Mouse (Mus musculus) kidney, postnatal 4 days (tissue): ENCODE data around the gene Ccdc9.
A peak's percentile ranks its signal among the peaks of the same experiment; 100 is the strongest.
"Not testable (repeated sequence)": the region's sequence is repeated elsewhere in the genome, so short reads cannot be mapped to it uniquely, and the experiment has no call there.

Experiments
- DNase-seq, 2 experiments: peaks; one replicate each; pipeline ENCODE4 v3.0.0; 2021; ENCODE audit warnings: mixed read lengths in 2 of 2

The Ccdc9 gene

GRCm38 (mm10) chr7:16308093-16308492 lies 21.5 kb upstream of the Ccdc9 start, which contains the start of gene Bbc3:
Gene Bbc3 (plus strand): TSS chr7:16308393.
- DNase-seq = not testable (repeated sequence)

GRCm38 (mm10) chr7:16307141-16307540 lies 20.5 kb upstream of the Ccdc9 start:
- not testable (repeated sequence) for DNase-seq

GRCm38 (mm10) chr7:16299419-16300035 lies 12.9 kb upstream of the Ccdc9 start:
- peak; percentile 88 to 92 for DNase-seq

- no peak for DNase-seq
Measured at GRCm38 (mm10) chr7:16298927-16299326, 12.3 kb upstream of the Ccdc9 start.

GRCm38 (mm10) chr7:16297616-16298015 lies 11.0 kb upstream of the Ccdc9 start:
- DNase-seq = no peak

- DNase-seq = peak; percentile 93 to 95
Measured at GRCm38 (mm10) chr7:16296766-16297390, 10.3 kb upstream of the Ccdc9 start.

GRCm38 (mm10) chr7:16296146-16296545 lies 9.6 kb upstream of the Ccdc9 start:
- no peak for DNase-seq

GRCm38 (mm10) chr7:16295321-16295900 lies 8.8 kb upstream of the Ccdc9 start:
- DNase-seq = peak; percentile 75 to 85

- peak; percentile 96 to 97 for DNase-seq
Measured at GRCm38 (mm10) chr7:16294837-16295236, 8.2 kb upstream of the Ccdc9 start.

- DNase-seq = peak; percentile 65 to 77
Measured at GRCm38 (mm10) chr7:16294346-16294745, 7.8 kb upstream of the Ccdc9 start.

GRCm38 (mm10) chr7:16287791-16288190 lies 1.2 kb upstream of the Ccdc9 start:
- no peak for DNase-seq

- no peak for DNase-seq
Measured at GRCm38 (mm10) chr7:16287016-16287415, 421 bp upstream of the Ccdc9 start.

GRCm38 (mm10) chr7:16285450-16286025 lies 1.1 kb downstream of the Ccdc9 start:
- peak; percentile 88 to 91 for DNase-seq

GRCm38 (mm10) chr7:16284904-16285303 lies 1.7 kb downstream of the Ccdc9 start:
- no peak for DNase-seq

- DNase-seq = no peak
Measured at GRCm38 (mm10) chr7:16284001-16284400, 2.6 kb downstream of the Ccdc9 start.

GRCm38 (mm10) chr7:16282334-16282733 lies 4.3 kb downstream of the Ccdc9 start:
- no peak for DNase-seq

- DNase-seq = no peak
Measured at GRCm38 (mm10) chr7:16280721-16281120, 5.9 kb downstream of the Ccdc9 start.

- DNase-seq = no peak
Measured at GRCm38 (mm10) chr7:16274922-16275890, 11.4 kb downstream of the Ccdc9 start.

GRCm38 (mm10) chr7:16273766-16274140 lies 12.8 kb downstream of the Ccdc9 start:
- peak; percentile 79 to 89 for DNase-seq

GRCm38 (mm10) chr7:16273081-16273765 lies 13.4 kb downstream of the Ccdc9 start, which contains the start of gene Inafm1:
Gene Inafm1 (minus strand): TSS chr7:16273617.
- peak; percentile 93 to 96 for DNase-seq

- DNase-seq = peak; percentile 81 to 88
Measured at GRCm38 (mm10) chr7:16272681-16273080, 13.9 kb downstream of the Ccdc9 start.

GRCm38 (mm10) chr7:16271139-16271538 lies 15.5 kb downstream of the Ccdc9 start:
- DNase-seq = no peak
